Mouse (Mus musculus) urinary bladder, postnatal 4 days (tissue): ENCODE data around the gene Ttll3.

ENCODE experiments used
- DNase-seq, 2 experiments: peaks; one replicate each; pipeline ENCODE4 v3.0.0; 2021 to 2022; ENCODE audit warnings: low spot score in 2 of 2

Gene Ttll3

GRCm38 (mm10) chr6:113455007-113455406 lies 65.9 kb downstream of the Ttll3 start:
- no peak for DNase-seq

DNA sequence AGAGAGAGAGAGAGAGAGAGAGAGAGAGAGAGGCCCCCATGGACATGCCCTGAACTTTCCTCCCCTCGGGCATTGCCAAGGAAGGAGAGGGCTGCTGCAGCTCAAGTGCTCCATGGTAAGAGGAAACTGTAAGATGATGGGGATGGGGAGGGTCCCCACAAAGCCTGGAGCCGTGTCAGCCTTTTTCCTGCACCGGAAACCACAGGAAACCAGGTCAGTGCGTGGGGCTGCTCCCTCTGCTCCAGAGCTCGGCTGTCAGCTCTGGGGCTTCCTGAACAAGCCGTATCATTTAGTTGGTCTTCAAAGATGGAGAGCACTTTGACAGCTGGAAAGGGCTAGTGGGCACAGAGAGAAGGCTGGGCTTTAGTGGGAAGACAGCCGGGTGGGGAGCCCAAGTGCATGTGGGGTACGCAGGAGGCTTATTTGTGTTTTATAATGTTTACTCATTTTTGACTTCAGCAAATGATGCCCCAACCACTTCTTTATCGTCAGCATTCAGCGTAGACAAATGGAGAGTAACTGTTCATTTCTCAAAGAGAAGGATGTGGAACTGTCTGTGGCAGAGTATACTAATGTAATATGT lies 69.0 kb downstream of the Ttll3 start, which contains the start of gene Il17re:
TSS of gene Il17re (plus strand) at position 533 of the 583 bp plus-strand sequence.
- DNase-seq, result no peak

- DNase-seq, result peak in 1 of 2 experiments; percentile 61
These were observed 69.6 kb downstream of the Ttll3 start for GRCm38 (mm10) chr6:113458635-113459034.

GRCm38 (mm10) chr6:113464040-113464439 lies 75.0 kb downstream of the Ttll3 start:
- no peak for DNase-seq
